In the genomic region with DNA sequence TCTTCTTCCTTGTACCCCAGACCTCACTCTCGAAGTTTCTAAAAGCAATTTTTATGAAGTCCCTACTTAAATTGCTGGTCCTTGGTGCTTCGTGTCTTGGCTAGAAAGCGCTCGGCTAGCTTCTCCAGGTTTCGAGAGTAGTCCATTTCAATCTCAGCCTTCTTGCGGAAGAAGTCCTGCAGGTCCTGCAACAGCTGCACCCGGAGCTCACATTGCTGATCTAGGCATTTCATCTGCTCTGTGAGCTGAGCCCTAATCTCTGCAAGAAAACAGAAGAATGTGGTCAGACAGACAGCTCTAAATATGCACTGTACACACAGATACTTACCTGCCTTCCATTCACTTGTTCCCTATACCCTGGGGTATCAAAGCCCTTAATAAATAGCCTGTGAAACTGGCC, we compare ENCODE assay signal across 25 mouse cellular contexts.
DNase-seq lines count a peak whose midpoint lies in the region; ATAC-seq and TF ChIP-seq lines count a peak whose summit lies in the region.
"Had no signal": no experiment of that assay in that cellular context is flagged by ENCODE, and none has a peak within 500 bp of the region (broad histone marks: within the 10 kb centered on the region; RNA-seq: fewer than 3 reads in every experiment).

No protein-coding gene starts in this region.

- H3K9ac ChIP-seq in embryonic facial prominence, embryonic 14.5 days (ENCODE audit: low read depth, low read length): no peak overlapping the region
- H3K9ac ChIP-seq in lung, embryonic 14.5 days: no peak overlapping the region
- H3K9ac ChIP-seq: forebrain, embryonic 12.5 days; forebrain, embryonic 15.5 days; heart, embryonic 13.5 days; hindbrain, embryonic 14.5 days had no signal

- H3K4me1 ChIP-seq in embryonic facial prominence, embryonic 14.5 days (ENCODE audit: control insufficient read depth, insufficient read depth, low read length): 0 out of 2 replicates have a peak, but pooled peaks cover 7% of the 10 kb centered on the region
- H3K4me1 ChIP-seq in embryonic facial prominence, embryonic 10.5 days: peaks cover 8% of the 10 kb centered on the region
- H3K4me1 ChIP-seq in lung, embryonic 14.5 days (ENCODE audit: insufficient read depth): no peaks in the 10 kb centered on the region

- TF ChIP-seq CTCF in layer of hippocampus, adult 2 months (conservative IDR thresholded peaks at IDR 0.05): no peak
- no peak for TF ChIP-seq CTCF in lung, embryonic 14.5 days (IDR thresholded peaks at IDR 0.05; ENCODE audit: low read depth)

- H3K27me3 ChIP-seq in embryonic facial prominence, embryonic 14.5 days (replicated peaks; ENCODE audit: control insufficient read depth, insufficient read depth, low read length): no peaks in the 10 kb centered on the region
- no peaks in the 10 kb centered on the region for H3K27me3 ChIP-seq in embryonic facial prominence, embryonic 10.5 days (replicated peaks; ENCODE audit: low read depth, poor library complexity, severe bottlenecking)
- H3K27me3 ChIP-seq in lung, embryonic 14.5 days (ENCODE audit: insufficient read depth, low read length): no peaks in the 10 kb centered on the region
- H3K27me3 ChIP-seq: forebrain, embryonic 12.5 days; forebrain, embryonic 15.5 days; heart, embryonic 13.5 days had no signal

- no peak for ATAC-seq in embryonic facial prominence, embryonic 14.5 days (ENCODE audit: low read depth)
- no peak for ATAC-seq in lung, embryonic 14.5 days (ENCODE audit: insufficient read depth)
- ATAC-seq: activated CD4-positive, CD25-positive, alpha-beta regulatory T cell, adult 4 months; forebrain, embryonic 15.5 days; hindbrain, postnatal 0 days; inflammation-experienced regulatory T-cells, adult 6 months had no signal

- no peak overlapping the region for H3K27ac ChIP-seq in embryonic facial prominence, embryonic 14.5 days (replicated peaks; ENCODE audit: low read depth, low read length)
- no peak overlapping the region for H3K27ac ChIP-seq in embryonic facial prominence, embryonic 10.5 days (replicated peaks)
- H3K27ac ChIP-seq in layer of hippocampus, adult 2 months: peak overlapping the region; percentile 54
- 0 out of 2 replicates have a peak overlapping the region, but pooled peaks have one; percentile 18 for H3K27ac ChIP-seq in lung, embryonic 14.5 days (ENCODE audit: low read depth)
- H3K27ac ChIP-seq: forebrain, embryonic 12.5 days; forebrain, embryonic 15.5 days; heart, embryonic 13.5 days; hindbrain, embryonic 14.5 days; hindbrain, postnatal 0 days had no signal

- no peaks in the 10 kb centered on the region for H3K36me3 ChIP-seq in embryonic facial prominence, embryonic 14.5 days (ENCODE audit: control insufficient read depth, insufficient read depth, low read length)
- no peaks in the 10 kb centered on the region for H3K36me3 ChIP-seq in embryonic facial prominence, embryonic 10.5 days (replicated peaks)
- H3K36me3 ChIP-seq in lung, embryonic 14.5 days (ENCODE audit: insufficient read depth): no peaks in the 10 kb centered on the region
- H3K36me3 ChIP-seq: forebrain, embryonic 12.5 days; forebrain, embryonic 15.5 days had no signal

- no peak overlapping the region for H3K4me3 ChIP-seq in embryonic facial prominence, embryonic 14.5 days (ENCODE audit: low read depth, low read length)
- no peak overlapping the region for H3K4me3 ChIP-seq in embryonic facial prominence, embryonic 10.5 days
- H3K4me3 ChIP-seq in layer of hippocampus, adult 2 months: no peak overlapping the region
- no peak overlapping the region for H3K4me3 ChIP-seq in lung, embryonic 14.5 days (ENCODE audit: low read depth, low read length)
- H3K4me3 ChIP-seq: erythroblast, embryonic 14.5 days; forebrain, embryonic 12.5 days; forebrain, embryonic 15.5 days; heart, embryonic 13.5 days had no signal

- H3K4me2 ChIP-seq in embryonic facial prominence, embryonic 14.5 days (ENCODE audit: low read depth, low read length): no peak overlapping the region
- H3K4me2 ChIP-seq in lung, embryonic 14.5 days: no peak overlapping the region
- H3K4me2 ChIP-seq: forebrain, embryonic 12.5 days; forebrain, embryonic 15.5 days; heart, embryonic 13.5 days; hindbrain, embryonic 14.5 days had no signal

- no peaks in the 10 kb centered on the region for H3K9me3 ChIP-seq in embryonic facial prominence, embryonic 14.5 days (ENCODE audit: control insufficient read depth, low read length)
- no peaks in the 10 kb centered on the region for H3K9me3 ChIP-seq in embryonic facial prominence, embryonic 10.5 days
- no peaks in the 10 kb centered on the region for H3K9me3 ChIP-seq in lung, embryonic 14.5 days (ENCODE audit: low read depth, low read length)
- H3K9me3 ChIP-seq: forebrain, embryonic 12.5 days; forebrain, embryonic 15.5 days; heart, embryonic 13.5 days had no signal

- DNase-seq in embryonic facial prominence, embryonic 14.5 days (ENCODE audit: low spot score): peak; percentile 66
- no peak for DNase-seq in embryonic facial prominence, embryonic 10.5 days (ENCODE audit: low spot score)
- no peak for DNase-seq in layer of hippocampus, adult 2 months (ENCODE audit: low spot score in 2 of 2)
- no peak for DNase-seq in layer of hippocampus, adult 9-10 months (ENCODE audit: low spot score)
- no peak for DNase-seq in lung, embryonic 14.5 days
- DNase-seq in lung, postnatal 4 days: no peak
- no peak for DNase-seq in cerebellum, postnatal 14 days
- DNase-seq in thymus, postnatal 36 days: no peak
- DNase-seq: adrenal gland, adult 8-10 months; adrenal gland, postnatal 25 days; cerebellum, adult 18-20 months; cerebellum, adult 9-10 months; cerebellum, postnatal 36 days; embryo, embryonic 11 days; gastrocnemius, postnatal 10 days; heart, postnatal 14 days; heart, postnatal 4 days had no signal

- 74% methylated on average over 7 of the region's 7 CpGs for WGBS in embryonic facial prominence, embryonic 14.5 days
- 89% methylated on average over 7 of the region's 7 CpGs for WGBS in embryonic facial prominence, embryonic 10.5 days
- WGBS in lung, embryonic 14.5 days: 64% methylated on average over 7 of the region's 7 CpGs

Comparison
In these comparisons a context has a peak if more than half of its experiments do, and no peak if none do; other contexts are left out.
1. H3K27ac ChIP-seq: peak in layer of hippocampus, adult 2 months (single experiment) and lung, embryonic 14.5 days (single experiment); none in embryonic facial prominence, embryonic 14.5 days (single experiment) and embryonic facial prominence, embryonic 10.5 days (single experiment).